8 mouse cellular contexts compared by ENCODE assay signal in the genomic region with DNA sequence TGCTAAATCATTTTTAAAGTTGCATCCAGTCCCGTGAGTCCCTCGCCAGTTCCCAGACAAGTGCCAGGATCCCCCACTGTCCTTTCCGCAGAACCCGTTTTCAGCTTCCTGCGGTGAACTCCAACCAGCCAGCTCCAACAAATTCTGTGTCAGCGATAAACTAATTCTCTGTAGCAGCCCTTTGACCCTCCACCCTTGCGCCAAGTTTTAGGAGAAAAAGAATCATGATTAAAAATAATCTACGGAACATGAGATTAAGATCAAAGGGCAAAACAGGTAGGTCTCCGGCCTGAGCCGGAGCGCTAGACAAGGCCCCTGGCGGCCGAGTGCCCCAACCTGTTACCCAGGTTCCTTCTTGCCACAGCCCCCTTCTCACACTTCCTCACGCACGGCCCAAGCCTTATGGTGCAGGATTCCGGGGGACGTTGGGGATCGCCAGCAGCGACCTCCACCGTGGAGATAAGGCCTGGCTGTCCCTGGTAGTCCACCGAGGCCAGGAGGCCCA. TPM values are rescaled to one million over a fixed set of nuclear protein-coding genes. Genes with fewer than 3 reads are reported as not detected.
A peak's percentile ranks its signal among the peaks of the same experiment; 100 is the strongest.
DNase-seq lines count a peak whose midpoint lies in the region; ATAC-seq lines count a peak whose summit lies in the region.

No protein-coding gene starts in this region.

- peak overlapping the region; percentile 94 for H3K4me3 ChIP-seq in heart, embryonic 13.5 days
- peak overlapping the region; percentile 88 for H3K4me3 ChIP-seq in limb, embryonic 10.5 days
- peak overlapping the region; percentile 96 for H3K4me3 ChIP-seq in midbrain, embryonic 15.5 days

- H3K27ac ChIP-seq in heart, embryonic 13.5 days (replicated peaks) = peak overlapping the region; percentile 89
- H3K27ac ChIP-seq in limb, embryonic 10.5 days = peak overlapping the region; percentile 97
- peak overlapping the region; percentile 87 for H3K27ac ChIP-seq in midbrain, embryonic 15.5 days

- H3K4me1 ChIP-seq in heart, embryonic 13.5 days = peaks cover 39% of the 10 kb centered on the region
- peaks cover 33% of the 10 kb centered on the region for H3K4me1 ChIP-seq in limb, embryonic 10.5 days
- peaks cover 35% of the 10 kb centered on the region for H3K4me1 ChIP-seq in midbrain, embryonic 15.5 days

- peak overlapping the region; percentile 70 for H3K4me2 ChIP-seq in heart, embryonic 13.5 days
- peak overlapping the region; percentile 90 for H3K4me2 ChIP-seq in midbrain, embryonic 15.5 days

- H3K9me3 ChIP-seq in heart, embryonic 13.5 days = no peaks in the 10 kb centered on the region
- H3K9me3 ChIP-seq in limb, embryonic 10.5 days (replicated peaks) = no peaks in the 10 kb centered on the region
- H3K9me3 ChIP-seq in midbrain, embryonic 15.5 days = no peaks in the 10 kb centered on the region

- peak; percentile 58 for DNase-seq in adrenal gland, adult 2 months
- DNase-seq in adrenal gland, adult 8-10 months = no peak
- DNase-seq in right cerebral cortex, postnatal 25 days = peak; percentile 28
- DNase-seq in right cerebral cortex, postnatal 36 days (ENCODE audit: low spot score in 2 of 2) = no peak
- no peak for DNase-seq in limb, embryonic 10.5 days (ENCODE audit: low spot score)
- DNase-seq in urinary bladder, adult 2 months (ENCODE audit: low spot score) = no peak

- H3K9ac ChIP-seq in heart, embryonic 13.5 days = peak overlapping the region; percentile 95
- peak overlapping the region; percentile 79 for H3K9ac ChIP-seq in midbrain, embryonic 15.5 days

- ATAC-seq in heart, embryonic 13.5 days (ENCODE audit: extremely low read depth, insufficient number of reproducible peaks, low FRiP score, low TSS enrichment) = peak; percentile 52; the same call in 1 of the 2 replicates
- ATAC-seq in midbrain, embryonic 15.5 days (replicated peaks) = peak; percentile 79

- H3K36me3 ChIP-seq in heart, embryonic 13.5 days = peaks cover 30% of the 10 kb centered on the region
- peaks cover 33% of the 10 kb centered on the region for H3K36me3 ChIP-seq in limb, embryonic 10.5 days
- no peaks in the 10 kb centered on the region for H3K36me3 ChIP-seq in midbrain, embryonic 15.5 days (replicated peaks)

- no peaks in the 10 kb centered on the region for H3K27me3 ChIP-seq in heart, embryonic 13.5 days (replicated peaks)
- H3K27me3 ChIP-seq in limb, embryonic 10.5 days (ENCODE audit: low read depth, poor library complexity, severe bottlenecking) = no peaks in the 10 kb centered on the region
- H3K27me3 ChIP-seq in midbrain, embryonic 15.5 days (replicated peaks) = no peaks in the 10 kb centered on the region

- 0% methylated on average over 21 of the region's 21 CpGs for WGBS in heart, embryonic 13.5 days
- under 1% methylated on average over 21 of the region's 21 CpGs for whole genome bisulfite sequencing in limb, embryonic 10.5 days
- WGBS in midbrain, embryonic 15.5 days = under 1% methylated on average over 21 of the region's 21 CpGs

RNA-seq across cellular contexts. Expression of a gene that starts 0.5 kb away (rescaled TPM):
- total RNA-seq in adrenal gland, adult 2 months (2021) = 100 to 1,000 TPM; 114 to 211 TPM
- 22.8 and 30.3 TPM in 2 replicates for polyA plus RNA-seq in adrenal gland, adult 2 months (2012; rRNA removed)
- 100 to 1,000 TPM; 178 to 240 (median 198) TPM for total RNA-seq in adrenal gland, adult 8-10 months (2022)
- polyA plus RNA-seq in heart, embryonic 13.5 days (2015; fragmentation: Nextera tagmentation; extraction: Ambion mirVana) = 319 and 368 TPM in 2 replicates
- 375 and 392 TPM in 2 replicates for polyA plus RNA-seq in limb, embryonic 10.5 days (2016; fragmentation: Nextera tagmentation; extraction: Ambion mirVana)
- polyA plus RNA-seq in midbrain, embryonic 15.5 days (2015; fragmentation: Nextera tagmentation; extraction: Ambion mirVana) = 442 and 503 TPM in 2 replicates
- polyA plus RNA-seq in urinary bladder, adult 2 months (2012; rRNA removed) = 128 and 139 TPM in 2 replicates

RNA-seq across cellular contexts. Expression of a gene that starts 13.0 kb away (rescaled TPM):
- total RNA-seq in adrenal gland, adult 2 months (2021) = 100 to 1,000 TPM; 473 to 973 TPM
- 23.1 and 29.7 TPM in 2 replicates for polyA plus RNA-seq in adrenal gland, adult 2 months (2012; rRNA removed)
- 1,000 to 10,000 TPM in 1 of 4 experiments, 100 to 1,000 TPM in 3; 763 to 1,011 (median 933) TPM for total RNA-seq in adrenal gland, adult 8-10 months (2022)
- polyA plus RNA-seq in heart, embryonic 13.5 days (2015; fragmentation: Nextera tagmentation; extraction: Ambion mirVana) = 480 and 508 TPM in 2 replicates
- 688 and 731 TPM in 2 replicates for polyA plus RNA-seq in limb, embryonic 10.5 days (2016; fragmentation: Nextera tagmentation; extraction: Ambion mirVana)
- polyA plus RNA-seq in midbrain, embryonic 15.5 days (2015; fragmentation: Nextera tagmentation; extraction: Ambion mirVana) = 356 and 359 TPM in 2 replicates
- polyA plus RNA-seq in urinary bladder, adult 2 months (2012; rRNA removed) = 4,149 and 4,255 TPM in 2 replicates

Comparison
In these comparisons a context has a peak if more than half of its experiments do, and no peak if none do; other contexts are left out.
1. DNase-seq: peak in adrenal gland, adult 2 months (single experiment) and right cerebral cortex, postnatal 25 days (single experiment); none in adrenal gland, adult 8-10 months (single experiment), right cerebral cortex, postnatal 36 days (0 of 2), limb, embryonic 10.5 days (single experiment) and urinary bladder, adult 2 months (single experiment).
2. RNA of a gene that starts 13.0 kb away (polyA plus RNA-seq): 4,149 to 4,255 TPM in urinary bladder, adult 2 months, 688 to 731 TPM in limb, embryonic 10.5 days, 480 to 508 TPM in heart, embryonic 13.5 days and 356 to 359 TPM in midbrain, embryonic 15.5 days; 23.1 to 29.7 TPM in adrenal gland, adult 2 months; every median in the first group is over 10 times any median in the second.
3. Peak in every context shown above with its lines, with median percentiles within 50 percentile points of each other: H3K27ac ChIP-seq and H3K4me3 ChIP-seq.